Mouse (Mus musculus): ENCODE measurements around the gene Fry. TPM values are rescaled to one million over a fixed set of nuclear protein-coding genes. Genes with fewer than 3 reads are reported as not detected.

The Fry gene
- polyA plus RNA-seq, 1 experiment from 2014 or later, result 51.4 TPM

DNA sequence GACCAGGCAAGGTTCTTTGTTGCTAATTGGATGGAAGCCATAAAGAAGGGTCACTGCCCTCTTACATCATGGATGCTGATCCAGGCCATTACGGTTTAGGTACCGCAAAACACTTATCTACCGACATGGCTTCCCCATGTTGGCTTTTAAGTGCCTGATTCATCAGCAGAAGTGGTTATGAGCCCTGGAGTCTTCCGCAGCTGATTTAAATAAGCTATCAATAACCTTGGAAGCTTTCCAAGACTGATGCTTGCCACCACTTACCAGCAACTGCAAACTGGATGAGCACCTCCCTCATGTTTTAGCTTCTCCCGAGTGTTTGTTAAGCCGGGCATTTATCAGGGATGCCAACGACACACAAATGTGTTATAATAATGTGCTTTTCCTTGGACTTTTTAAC, 12.7 kb downstream of the Fry start:
- Histone ChIP-seq H3K36me3 (no peaks in the 10 kb centered on the region), H3K27ac (replicated peaks) (no peak overlapping the region; the same call in 1 of the 2 replicates), H3K4me1 (peaks cover 32% of the 10 kb centered on the region), H3K9me3 (replicated peaks) (no peaks in the 10 kb centered on the region), H3K27me3 (replicated peaks) (no peaks in the 10 kb centered on the region), H3K4me3 (replicated peaks) (no peak overlapping the region), H3K4me2 (no peak overlapping the region), H3K9ac (replicated peaks) (no peak overlapping the region)
- 39% methylated on average over 7 of the region's 7 CpGs for WGBS
- ATAC-seq (ENCODE audit: low FRiP score), result no peak

DNA sequence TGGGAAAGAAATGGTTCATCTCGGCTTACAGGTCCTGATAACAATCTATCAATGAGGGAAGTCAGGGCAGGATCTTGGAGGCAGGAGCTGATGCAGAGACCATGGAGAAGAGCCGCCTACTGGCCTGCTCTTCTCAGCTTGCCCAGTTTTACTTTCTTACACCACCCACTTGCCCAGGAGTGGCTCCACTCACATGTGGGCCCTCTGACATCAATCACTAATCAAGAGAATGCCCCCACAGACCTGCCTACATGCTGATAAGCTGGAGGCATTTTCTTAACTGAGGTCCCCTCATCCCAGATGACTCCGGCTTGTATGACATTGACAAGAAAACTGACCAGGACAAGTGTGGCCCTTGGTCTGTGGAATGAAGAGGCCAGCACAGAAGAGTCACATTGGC, 16.2 kb downstream of the Fry start:
- ATAC-seq (ENCODE audit: low FRiP score), result no peak
- H3K9me3 ChIP-seq (replicated peaks), result no peaks in the 10 kb centered on the region
- no peak overlapping the region for H3K4me3 ChIP-seq (replicated peaks)
- H3K36me3 ChIP-seq, result no peaks in the 10 kb centered on the region
- no peak overlapping the region for H3K27ac ChIP-seq (replicated peaks)
- no peaks in the 10 kb centered on the region for H3K27me3 ChIP-seq (replicated peaks)
- no peak overlapping the region for H3K9ac ChIP-seq (replicated peaks)
- H3K4me2 ChIP-seq, result no peak overlapping the region
- WGBS, result 89% methylated on average over 3 of the region's 3 CpGs
- peaks cover 21% of the 10 kb centered on the region for H3K4me1 ChIP-seq

DNA sequence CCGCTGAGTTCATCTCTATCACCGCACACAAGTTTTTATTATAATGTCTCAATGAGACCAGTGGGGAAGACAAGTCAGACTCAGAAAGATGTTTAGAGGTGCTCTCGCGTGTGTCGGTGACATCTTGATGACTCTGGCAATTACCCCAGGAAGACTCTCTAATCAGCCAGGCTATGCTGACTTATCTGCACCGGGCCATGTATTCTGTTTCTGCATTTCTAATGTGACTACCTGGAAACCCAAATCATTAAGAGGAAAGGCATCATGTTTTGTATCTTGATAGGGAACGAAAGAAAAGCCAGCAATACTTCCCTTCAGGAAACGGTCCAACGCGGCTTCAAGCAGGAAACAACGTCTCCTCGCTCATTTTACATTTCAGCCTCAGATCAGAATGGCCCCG, 17.1 kb downstream of the Fry start:
- Histone ChIP-seq H3K4me2 (no peak overlapping the region), H3K27me3 (replicated peaks) (no peaks in the 10 kb centered on the region), H3K4me1 (peaks cover 14% of the 10 kb centered on the region), H3K36me3 (no peaks in the 10 kb centered on the region), H3K27ac (replicated peaks) (peak overlapping the region; percentile 63), H3K9me3 (replicated peaks) (no peaks in the 10 kb centered on the region), H3K4me3 (replicated peaks) (no peak overlapping the region), H3K9ac (replicated peaks) (no peak overlapping the region)
- ATAC-seq (ENCODE audit: low FRiP score), result no peak
- 64% methylated on average over 13 of the region's 13 CpGs for WGBS

DNA sequence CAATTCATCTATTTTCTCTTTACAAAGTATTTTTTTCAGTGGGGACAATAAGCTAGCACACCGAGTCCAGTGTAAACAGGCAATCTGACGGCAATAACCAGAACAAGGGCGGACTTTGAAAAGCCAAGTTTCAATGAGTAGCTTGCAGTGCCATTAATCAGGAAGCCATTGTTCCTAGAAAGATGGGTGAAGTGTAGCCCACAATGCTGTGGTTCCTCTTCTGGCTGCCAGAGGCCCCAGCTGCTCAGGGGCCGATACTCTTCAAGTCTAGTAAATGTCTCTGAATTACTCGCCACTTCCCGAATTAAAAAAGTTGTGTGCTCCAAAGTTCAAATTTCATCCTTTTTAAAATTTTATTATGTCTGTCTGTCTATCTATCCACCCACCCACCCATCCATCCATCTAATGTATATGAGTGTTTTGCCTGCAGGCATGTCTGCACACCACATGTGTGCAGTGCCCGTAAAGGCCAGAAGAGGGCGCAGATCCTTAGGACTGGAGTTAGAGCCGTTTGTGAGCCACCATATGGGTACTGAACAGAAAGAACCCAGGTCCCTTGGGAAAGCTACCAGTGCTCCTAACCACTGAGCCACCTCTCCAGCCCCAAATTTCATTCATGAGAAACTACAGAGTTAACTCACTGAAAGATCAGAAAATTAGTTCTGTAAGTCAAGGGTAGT, 19.5 kb downstream of the Fry start:
- Histone ChIP-seq H3K27me3 (replicated peaks) (no peaks in the 10 kb centered on the region), H3K4me2 (no peak overlapping the region), H3K4me3 (replicated peaks) (no peak overlapping the region), H3K36me3 (no peaks in the 10 kb centered on the region), H3K27ac (replicated peaks) (no peak overlapping the region), H3K9me3 (replicated peaks) (no peaks in the 10 kb centered on the region), H3K9ac (replicated peaks) (no peak overlapping the region), H3K4me1 (peaks cover 4% of the 10 kb centered on the region; the same call in 1 of the 2 replicates)
- ATAC-seq (ENCODE audit: low FRiP score), result no peak
- 35% methylated on average over 9 of the region's 9 CpGs for WGBS

DNA sequence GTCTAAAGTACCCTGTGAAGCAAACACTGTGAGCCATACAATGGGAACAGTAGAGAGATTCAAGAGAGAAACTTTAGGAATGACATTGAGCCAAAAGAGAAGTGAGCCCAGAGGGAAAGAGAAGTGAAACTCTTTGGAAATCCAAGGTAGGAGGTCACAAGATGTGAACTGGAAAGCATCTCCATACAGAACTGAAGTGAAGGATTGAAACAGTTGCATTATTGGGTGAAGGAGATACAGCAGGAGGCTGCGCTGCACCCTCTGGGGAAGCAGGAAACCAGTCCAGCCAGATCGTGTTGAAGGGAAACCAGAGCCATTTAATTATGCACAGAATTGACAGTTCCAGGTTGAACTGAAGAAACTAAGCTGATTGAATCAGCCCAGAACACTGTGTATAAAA, 22.1 kb downstream of the Fry start:
- 74% methylated on average over 2 of the region's 2 CpGs for WGBS
- Histone ChIP-seq H3K4me2 (no peak overlapping the region), H3K4me1 (peaks cover under 1% of the 10 kb centered on the region; the same call in 1 of the 2 replicates), H3K4me3 (replicated peaks) (no peak overlapping the region), H3K9me3 (replicated peaks) (no peaks in the 10 kb centered on the region), H3K27ac (replicated peaks) (no peak overlapping the region), H3K27me3 (replicated peaks) (no peaks in the 10 kb centered on the region), H3K9ac (replicated peaks) (no peak overlapping the region), H3K36me3 (no peaks in the 10 kb centered on the region)
- no peak for ATAC-seq (ENCODE audit: low FRiP score)

DNA sequence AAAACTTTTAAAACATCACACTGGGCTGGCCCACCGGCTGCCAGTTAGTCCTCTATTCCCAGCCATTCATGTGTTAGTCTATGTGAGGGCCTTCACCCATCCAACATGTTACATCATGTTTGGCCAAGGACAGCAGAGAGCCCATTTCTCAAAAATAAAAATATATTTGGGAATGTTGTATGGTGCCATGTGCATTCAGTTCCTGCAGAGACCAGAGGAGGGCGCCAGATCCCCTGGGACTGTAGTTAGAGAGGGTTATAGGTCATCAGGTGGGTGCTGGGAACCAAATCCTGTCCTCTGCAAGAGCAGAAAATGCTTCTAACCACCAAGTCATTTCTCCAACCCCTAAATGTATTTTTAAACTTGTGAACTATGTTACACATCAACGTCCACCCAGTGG, 27.5 kb downstream of the Fry start:
- Histone ChIP-seq H3K4me1 (no peaks in the 10 kb centered on the region), H3K27me3 (replicated peaks) (no peaks in the 10 kb centered on the region), H3K36me3 (no peaks in the 10 kb centered on the region), H3K27ac (replicated peaks) (no peak overlapping the region), H3K4me2 (no peak overlapping the region), H3K9ac (replicated peaks) (no peak overlapping the region), H3K9me3 (replicated peaks) (no peaks in the 10 kb centered on the region), H3K4me3 (replicated peaks) (no peak overlapping the region)
- WGBS, result 91% methylated on average over 3 of the region's 3 CpGs
- ATAC-seq (ENCODE audit: low FRiP score), result no peak

DNA sequence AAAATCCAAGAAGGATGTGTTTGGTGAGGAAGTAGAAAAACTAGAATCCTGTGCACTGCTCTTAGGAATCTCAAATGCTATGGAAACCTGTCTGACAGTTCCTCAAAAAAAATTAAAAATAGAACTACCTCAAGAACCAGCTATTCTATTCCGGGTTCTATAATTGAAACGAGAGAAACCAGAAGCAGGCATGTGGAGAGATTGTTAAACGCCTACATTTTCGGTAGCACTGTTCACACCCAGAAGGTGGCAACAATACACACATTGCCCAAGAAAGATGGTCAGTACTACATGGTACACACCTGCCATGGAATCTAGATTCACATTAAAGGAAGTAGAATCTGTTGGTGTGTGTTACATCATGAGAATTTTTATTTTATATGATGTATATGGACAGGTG, 28.2 kb downstream of the Fry start:
- Histone ChIP-seq H3K9me3 (replicated peaks) (no peaks in the 10 kb centered on the region), H3K4me2 (no peak overlapping the region), H3K4me1 (no peaks in the 10 kb centered on the region), H3K4me3 (replicated peaks) (no peak overlapping the region), H3K36me3 (no peaks in the 10 kb centered on the region), H3K27me3 (replicated peaks) (no peaks in the 10 kb centered on the region), H3K27ac (replicated peaks) (no peak overlapping the region), H3K9ac (replicated peaks) (no peak overlapping the region)
- 98% methylated on average over 4 of the region's 4 CpGs for WGBS
- ATAC-seq (ENCODE audit: low FRiP score), result no peak

GRCm38 (mm10) chr5:150149725-150150124, 31.3 kb downstream of the Fry start:
- Histone ChIP-seq H3K9me3 (replicated peaks) (no peaks in the 10 kb centered on the region), H3K36me3 (no peaks in the 10 kb centered on the region), H3K4me1 (peaks cover 7% of the 10 kb centered on the region), H3K9ac (replicated peaks) (no peak overlapping the region), H3K4me2 (no peak overlapping the region), H3K4me3 (replicated peaks) (no peak overlapping the region), H3K27ac (replicated peaks) (no peak overlapping the region), H3K27me3 (replicated peaks) (no peaks in the 10 kb centered on the region)
- 85% methylated on average over 11 of the region's 11 CpGs for WGBS
- ATAC-seq (ENCODE audit: low FRiP score), result no peak

DNA sequence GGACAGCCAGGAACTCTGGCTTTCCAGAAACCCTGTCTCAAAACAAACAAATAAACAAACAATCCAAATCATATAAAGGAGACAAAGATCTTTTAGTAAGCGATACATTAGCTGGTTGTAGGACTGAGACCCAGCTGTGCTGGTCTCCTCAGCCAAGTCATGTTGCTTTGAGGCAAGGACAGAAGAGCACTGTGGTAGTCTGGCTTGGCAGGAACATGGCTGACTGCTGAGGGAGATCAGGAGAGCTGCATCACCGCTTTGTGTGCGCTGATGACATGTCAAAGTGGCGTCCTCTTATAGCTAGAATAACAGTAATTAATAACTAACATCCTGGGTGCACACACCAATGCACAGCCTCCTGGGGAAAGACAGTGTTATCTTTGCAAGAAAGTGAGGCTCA, 32.5 kb downstream of the Fry start:
- Histone ChIP-seq H3K4me1 (peaks cover 7% of the 10 kb centered on the region), H3K27ac (replicated peaks) (no peak overlapping the region), H3K27me3 (replicated peaks) (no peaks in the 10 kb centered on the region), H3K9ac (replicated peaks) (no peak overlapping the region), H3K4me3 (replicated peaks) (no peak overlapping the region), H3K36me3 (no peaks in the 10 kb centered on the region), H3K9me3 (replicated peaks) (no peaks in the 10 kb centered on the region), H3K4me2 (no peak overlapping the region)
- 75% methylated on average over 4 of the region's 4 CpGs for WGBS
- no peak for ATAC-seq (ENCODE audit: low FRiP score)

GRCm38 (mm10) chr5:150152071-150152879, 33.8 kb downstream of the Fry start:
- WGBS, result 65% methylated on average over 22 of the region's 22 CpGs
- no peak overlapping the region for H3K9ac ChIP-seq (replicated peaks)

GRCm38 (mm10) chr5:150152880-150153281, 34.4 kb downstream of the Fry start:
- no peak for ATAC-seq (ENCODE audit: low FRiP score)
- Histone ChIP-seq H3K27me3 (replicated peaks) (no peaks in the 10 kb centered on the region), H3K4me2 (no peak overlapping the region), H3K36me3 (no peaks in the 10 kb centered on the region), H3K9ac (replicated peaks) (no peak overlapping the region), H3K27ac (replicated peaks) (no peak overlapping the region), H3K4me1 (peaks cover 7% of the 10 kb centered on the region), H3K4me3 (replicated peaks) (no peak overlapping the region), H3K9me3 (replicated peaks) (no peaks in the 10 kb centered on the region)
- WGBS, result 76% methylated on average over 10 of the region's 10 CpGs

More at GRCm38 (mm10) chr5:150152071-150152879, 33.8 kb downstream of the Fry start:
- Histone ChIP-seq H3K4me1 (peaks cover 7% of the 10 kb centered on the region), H3K4me2 (no peak overlapping the region), H3K36me3 (no peaks in the 10 kb centered on the region), H3K27me3 (replicated peaks) (no peaks in the 10 kb centered on the region), H3K9me3 (replicated peaks) (no peaks in the 10 kb centered on the region), H3K4me3 (replicated peaks) (no peak overlapping the region), H3K27ac (replicated peaks) (peak overlapping the region; percentile 33; the same call in 1 of the 2 replicates)
- peak; percentile 37 for ATAC-seq (ENCODE audit: low FRiP score)

DNA sequence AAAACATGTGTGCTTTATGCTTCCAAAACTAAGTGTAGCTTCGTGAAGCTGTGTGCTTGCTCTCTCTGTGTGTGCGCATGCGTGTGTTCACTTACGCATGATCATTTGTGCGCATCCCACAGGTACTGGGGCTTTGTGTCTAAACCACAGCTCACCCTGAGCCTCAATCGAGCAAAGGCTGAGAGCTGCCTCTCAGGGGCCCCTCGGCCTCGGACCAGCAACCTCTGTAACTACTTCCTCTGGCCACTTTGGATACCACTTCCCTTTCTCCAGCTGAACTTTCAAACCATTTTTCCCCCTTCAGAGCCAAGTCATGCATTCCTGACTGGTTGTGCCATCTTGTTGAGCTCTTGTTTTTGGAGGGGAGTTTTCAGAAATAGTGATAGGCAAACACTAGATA, 36.9 kb downstream of the Fry start:
- no peak for ATAC-seq (ENCODE audit: low FRiP score)
- WGBS, result 87% methylated on average over 8 of the region's 8 CpGs
- no peak overlapping the region for H3K27ac ChIP-seq (replicated peaks)
- H3K9ac ChIP-seq (replicated peaks), result no peak overlapping the region
- no peaks in the 10 kb centered on the region for H3K36me3 ChIP-seq
- H3K9me3 ChIP-seq (replicated peaks), result no peaks in the 10 kb centered on the region
- no peak overlapping the region for H3K4me2 ChIP-seq
- no peak overlapping the region for H3K4me3 ChIP-seq (replicated peaks)
- peaks cover 11% of the 10 kb centered on the region for H3K4me1 ChIP-seq
- no peaks in the 10 kb centered on the region for H3K27me3 ChIP-seq (replicated peaks)

All from neural tube, embryonic 15.5 days (tissue).